Mouse (Mus musculus): ENCODE measurements at regions not wholly inside any gene's neighbourhood (a gene's known extent, or its start where the extent isn't known, plus 50 kb on each side); places are given as distances from the start of the nearest gene placed in this dataset.

GRCm38 (mm10) chr19:25923727-25924384 is 251.6 kb downstream of the Dmrt2 start:
- peak; percentile 56 for ATAC-seq (ENCODE audit: low FRiP score)
- no peak overlapping the region for H3K9ac ChIP-seq
- H3K27ac ChIP-seq = no peak overlapping the region

GRCm38 (mm10) chr19:25924385-25924769 is 252.2 kb downstream of the Dmrt2 start:
- Histone ChIP-seq H3K27me3 (no peaks in the 10 kb centered on the region), H3K4me3 (no peak overlapping the region), H3K4me1 (peaks cover 10% of the 10 kb centered on the region), H3K4me2 (replicated peaks) (no peak overlapping the region), H3K9ac (no peak overlapping the region), H3K9me3 (replicated peaks) (no peaks in the 10 kb centered on the region), H3K36me3 (no peaks in the 10 kb centered on the region), H3K27ac (no peak overlapping the region)
- WGBS = 38% methylated on average over 5 of the region's 5 CpGs
- no peak for ATAC-seq (ENCODE audit: low FRiP score)

More at GRCm38 (mm10) chr19:25923727-25924384, 251.6 kb downstream of the Dmrt2 start:
- Histone ChIP-seq H3K4me1 (peaks cover 10% of the 10 kb centered on the region), H3K9me3 (replicated peaks) (no peaks in the 10 kb centered on the region), H3K27me3 (no peaks in the 10 kb centered on the region), H3K36me3 (no peaks in the 10 kb centered on the region), H3K4me3 (no peak overlapping the region), H3K4me2 (replicated peaks) (no peak overlapping the region)
- 31% methylated on average over 10 of the region's 10 CpGs for WGBS

- Histone ChIP-seq H3K9me3 (replicated peaks) (no peaks in the 10 kb centered on the region), H3K4me3 (no peak overlapping the region), H3K27ac (no peak overlapping the region), H3K9ac (no peak overlapping the region), H3K4me2 (replicated peaks) (no peak overlapping the region), H3K4me1 (peaks cover 10% of the 10 kb centered on the region), H3K36me3 (no peaks in the 10 kb centered on the region), H3K27me3 (no peaks in the 10 kb centered on the region)
- WGBS = 60% methylated on average over 9 of the region's 9 CpGs
- no peak for ATAC-seq (ENCODE audit: low FRiP score)
These were observed 255.0 kb downstream of the Dmrt2 start for GRCm38 (mm10) chr19:25927220-25927619.

DNA sequence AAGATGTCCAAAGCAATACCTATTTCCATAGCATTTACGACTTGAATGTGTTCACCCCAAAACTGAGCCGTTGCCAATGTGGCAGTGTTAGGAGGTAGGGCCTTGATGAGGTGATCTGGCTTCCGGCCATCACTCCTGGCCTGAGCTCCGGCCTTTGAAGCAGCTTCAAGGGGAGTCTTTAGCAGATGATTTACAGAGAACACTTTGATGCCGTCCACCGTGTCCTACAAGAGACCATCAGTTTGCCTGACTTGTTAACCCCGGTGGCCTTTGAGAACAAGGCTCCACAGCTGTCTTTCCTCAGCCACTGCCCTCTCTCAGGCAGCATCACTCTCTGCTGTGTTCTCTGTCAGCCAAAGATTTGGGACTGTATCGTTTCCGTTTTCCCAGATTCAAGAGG is 265.1 kb downstream of the Dmrt2 start:
- no peak overlapping the region for H3K9ac ChIP-seq
- ATAC-seq (ENCODE audit: low FRiP score) = no peak
- H3K4me2 ChIP-seq (replicated peaks) = no peak overlapping the region
- no peak overlapping the region for H3K4me3 ChIP-seq
- no peaks in the 10 kb centered on the region for H3K4me1 ChIP-seq
- no peaks in the 10 kb centered on the region for H3K9me3 ChIP-seq (replicated peaks)
- H3K36me3 ChIP-seq = no peaks in the 10 kb centered on the region
- WGBS = 57% methylated on average over 9 of the region's 9 CpGs
- no peak overlapping the region for H3K27ac ChIP-seq
- H3K27me3 ChIP-seq = no peaks in the 10 kb centered on the region

- no peaks in the 10 kb centered on the region for H3K27me3 ChIP-seq
- no peaks in the 10 kb centered on the region for H3K36me3 ChIP-seq
- H3K4me1 ChIP-seq = no peaks in the 10 kb centered on the region
- no peak overlapping the region for H3K4me3 ChIP-seq
- H3K4me2 ChIP-seq (replicated peaks) = no peak overlapping the region
- no peak overlapping the region for H3K9ac ChIP-seq
- WGBS = 77% methylated on average over 5 of the region's 5 CpGs
- no peaks in the 10 kb centered on the region for H3K9me3 ChIP-seq (replicated peaks)
- H3K27ac ChIP-seq = no peak overlapping the region
- ATAC-seq (ENCODE audit: low FRiP score) = no peak
These were observed 299.0 kb downstream of the Dmrt2 start for GRCm38 (mm10) chr19:25971210-25971609.

- no peak overlapping the region for H3K27ac ChIP-seq
- H3K4me3 ChIP-seq = no peak overlapping the region
- H3K9ac ChIP-seq = no peak overlapping the region
- no peaks in the 10 kb centered on the region for H3K36me3 ChIP-seq
- no peaks in the 10 kb centered on the region for H3K9me3 ChIP-seq (replicated peaks)
- H3K4me2 ChIP-seq (replicated peaks) = no peak overlapping the region
- no peak for ATAC-seq (ENCODE audit: low FRiP score)
- no peaks in the 10 kb centered on the region for H3K27me3 ChIP-seq
- no peaks in the 10 kb centered on the region for H3K4me1 ChIP-seq
These were observed 303.0 kb downstream of the Dmrt2 start for GRCm38 (mm10) chr19:25975202-25975601.

DNA sequence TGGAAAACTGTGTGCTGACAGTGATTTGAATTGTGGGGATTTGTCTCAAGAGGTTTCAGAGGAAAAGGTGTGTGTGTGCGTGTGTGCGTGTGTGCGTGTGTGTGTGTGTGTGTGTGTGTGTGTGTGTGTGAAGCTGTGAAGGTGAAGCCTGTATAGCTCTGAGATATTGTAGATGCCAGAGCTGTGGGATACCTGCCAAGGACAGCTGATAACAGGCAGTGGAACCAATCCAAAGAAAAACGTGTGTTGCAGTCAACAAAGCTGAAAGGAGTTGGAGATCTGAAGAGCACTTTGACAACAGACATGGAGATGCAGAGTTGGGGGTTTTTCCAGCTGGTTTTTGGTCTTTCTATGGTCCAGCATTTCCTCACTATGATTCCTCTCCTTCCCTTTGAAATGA is 308.1 kb downstream of the Dmrt2 start:
- H3K4me2 ChIP-seq (replicated peaks) = no peak overlapping the region
- no peak overlapping the region for H3K27ac ChIP-seq
- no peaks in the 10 kb centered on the region for H3K4me1 ChIP-seq
- no peaks in the 10 kb centered on the region for H3K36me3 ChIP-seq
- no peak for ATAC-seq (ENCODE audit: low FRiP score)
- WGBS = 74% methylated on average over 4 of the region's 4 CpGs
- H3K9ac ChIP-seq = no peak overlapping the region
- no peaks in the 10 kb centered on the region for H3K27me3 ChIP-seq
- H3K9me3 ChIP-seq (replicated peaks) = no peaks in the 10 kb centered on the region
- H3K4me3 ChIP-seq = no peak overlapping the region

GRCm38 (mm10) chr19:26014620-26015180 is 342.5 kb downstream of the Dmrt2 start:
- 51% methylated on average over 8 of the region's 8 CpGs for WGBS
- Histone ChIP-seq H3K9me3 (replicated peaks) (no peaks in the 10 kb centered on the region), H3K36me3 (no peaks in the 10 kb centered on the region), H3K4me1 (peaks cover 2% of the 10 kb centered on the region; the same call in 1 of the 2 replicates), H3K4me2 (replicated peaks) (no peak overlapping the region), H3K4me3 (no peak overlapping the region), H3K27me3 (no peaks in the 10 kb centered on the region), H3K9ac (no peak overlapping the region), H3K27ac (no peak overlapping the region)
- no peak for ATAC-seq (ENCODE audit: low FRiP score)

- no peak overlapping the region for H3K9ac ChIP-seq
- H3K4me1 ChIP-seq = no peaks in the 10 kb centered on the region
- no peak overlapping the region for H3K4me2 ChIP-seq (replicated peaks)
- 69% methylated on average over 7 of the region's 7 CpGs for WGBS
- no peak for ATAC-seq (ENCODE audit: low FRiP score)
- no peaks in the 10 kb centered on the region for H3K36me3 ChIP-seq
- H3K9me3 ChIP-seq (replicated peaks) = no peaks in the 10 kb centered on the region
- no peaks in the 10 kb centered on the region for H3K27me3 ChIP-seq
- no peak overlapping the region for H3K4me3 ChIP-seq
- H3K27ac ChIP-seq = no peak overlapping the region
These were observed 348.9 kb downstream of the Dmrt2 start for GRCm38 (mm10) chr19:26021141-26021540.

- Histone ChIP-seq H3K9me3 (replicated peaks) (no peaks in the 10 kb centered on the region), H3K4me2 (replicated peaks) (no peak overlapping the region), H3K4me1 (no peaks in the 10 kb centered on the region), H3K27me3 (no peaks in the 10 kb centered on the region), H3K27ac (no peak overlapping the region), H3K4me3 (no peak overlapping the region), H3K9ac (no peak overlapping the region), H3K36me3 (no peaks in the 10 kb centered on the region)
- ATAC-seq (ENCODE audit: low FRiP score) = no peak
- WGBS = 86% methylated on average over 3 of the region's 3 CpGs
These were observed 353.9 kb downstream of the Dmrt2 start for GRCm38 (mm10) chr19:26026103-26026502.

DNA sequence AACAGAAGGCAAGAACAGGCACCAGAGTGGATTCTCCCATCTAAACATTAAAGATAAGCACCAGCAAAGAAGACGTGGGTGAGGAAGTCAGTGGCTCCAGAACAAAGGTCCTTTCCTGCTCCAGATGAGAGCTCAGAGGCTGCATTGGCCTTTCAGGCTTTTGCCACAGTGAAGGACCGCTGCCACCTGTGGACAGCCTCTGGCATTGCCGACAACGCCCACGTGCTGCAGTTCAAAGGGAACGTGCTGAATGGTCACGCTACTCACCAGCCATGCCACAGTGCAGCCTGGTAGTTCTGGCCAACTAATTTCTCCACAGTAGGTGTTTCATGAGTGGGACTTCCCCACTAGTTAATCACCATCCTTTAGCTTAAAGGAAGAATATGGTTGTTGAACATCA is 365.1 kb downstream of the Dmrt2 start:
- H3K27me3 ChIP-seq = no peaks in the 10 kb centered on the region
- ATAC-seq (ENCODE audit: low FRiP score) = no peak
- H3K9me3 ChIP-seq (replicated peaks) = no peaks in the 10 kb centered on the region
- no peaks in the 10 kb centered on the region for H3K4me1 ChIP-seq
- H3K9ac ChIP-seq = no peak overlapping the region
- no peak overlapping the region for H3K4me2 ChIP-seq (replicated peaks)
- no peak overlapping the region for H3K27ac ChIP-seq
- 10% methylated on average over 7 of the region's 7 CpGs for WGBS
- no peaks in the 10 kb centered on the region for H3K36me3 ChIP-seq
- H3K4me3 ChIP-seq = no peak overlapping the region

DNA sequence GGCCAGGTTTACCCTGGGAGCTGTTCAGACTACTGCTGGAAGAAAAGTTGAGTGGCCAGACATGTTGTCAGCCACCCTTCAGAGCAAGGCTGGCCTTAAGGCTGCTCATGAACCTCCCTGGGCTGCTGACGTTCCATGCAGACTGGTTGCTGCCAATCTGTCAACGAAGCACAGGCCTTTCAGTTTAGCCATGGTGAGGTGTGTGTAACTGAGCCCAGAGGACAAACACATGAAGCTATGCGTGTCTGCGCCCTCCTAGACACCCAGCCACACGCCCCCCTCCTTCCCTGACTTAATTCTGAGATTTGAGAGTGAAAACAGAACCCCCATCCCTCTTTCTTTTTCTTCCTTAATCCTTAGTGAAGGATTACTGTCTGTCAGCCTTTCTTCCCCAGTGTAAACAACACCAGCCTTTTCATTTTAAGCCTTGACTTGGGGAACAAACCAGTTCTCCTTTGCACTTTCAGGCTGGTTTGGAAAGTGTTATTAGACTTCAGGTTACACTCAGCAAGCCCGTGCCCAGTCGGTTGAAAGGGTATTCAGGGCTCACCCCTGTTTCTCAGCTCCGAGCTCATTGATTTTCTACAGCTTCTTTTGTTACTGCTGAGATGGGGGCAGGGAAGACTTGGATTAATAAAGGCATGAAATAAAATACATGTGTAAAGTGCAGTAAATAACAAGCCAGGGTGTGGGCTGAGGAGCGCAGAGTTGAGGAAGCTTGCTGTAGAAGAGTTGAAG is 379.4 kb downstream of the Dmrt2 start:
- Histone ChIP-seq H3K27ac (no peak overlapping the region), H3K4me2 (replicated peaks) (no peak overlapping the region), H3K4me1 (0 out of 2 replicates have a peak, but pooled peaks cover 4% of the 10 kb centered on the region), H3K4me3 (no peak overlapping the region), H3K36me3 (no peaks in the 10 kb centered on the region), H3K9me3 (replicated peaks) (no peaks in the 10 kb centered on the region), H3K27me3 (no peaks in the 10 kb centered on the region), H3K9ac (no peak overlapping the region)
- ATAC-seq (ENCODE audit: low FRiP score) = no peak
- 46% methylated on average over 9 of the region's 9 CpGs for WGBS

- Histone ChIP-seq H3K9ac (no peak overlapping the region), H3K27me3 (no peaks in the 10 kb centered on the region)
- WGBS = 83% methylated on average over 2 of the region's 2 CpGs
These were observed 387.5 kb downstream of the Dmrt2 start for GRCm38 (mm10) chr19:26059668-26060067.

More at GRCm38 (mm10) chr19:26059668-26060067, 387.5 kb downstream of the Dmrt2 start:
- Histone ChIP-seq H3K27ac (no peak overlapping the region), H3K36me3 (no peaks in the 10 kb centered on the region), H3K4me1 (no peaks in the 10 kb centered on the region), H3K4me3 (no peak overlapping the region), H3K4me2 (replicated peaks) (no peak overlapping the region), H3K9me3 (replicated peaks) (no peaks in the 10 kb centered on the region)
- no peak for ATAC-seq (ENCODE audit: low FRiP score)
